Mouse (Mus musculus) MEL-GATA-1-ER (cell line): Measurements from ENCODE around the gene Hint1.
"Not testable (repeated sequence)": the region's sequence is repeated elsewhere in the genome, so short reads cannot be mapped to it uniquely, and the experiment has no call there.

ENCODE experiments used
- DNase-seq: peaks from one replicate; pipeline ENCODE4 v3.0.0-alpha.2; 2012; ENCODE audit warnings: low read depth; ENCODE audit errors: extremely low read depth

The Hint1 gene

GRCm38 (mm10) chr11:54894589-54894988 lies 28.4 kb downstream of the Hint1 start:
- no peak for DNase-seq

GRCm38 (mm10) chr11:54896646-54897045 lies 30.5 kb downstream of the Hint1 start:
- not testable (repeated sequence) for DNase-seq

GRCm38 (mm10) chr11:54897470-54897869 lies 31.3 kb downstream of the Hint1 start:
- DNase-seq, result no peak

- no peak for DNase-seq
Observed at GRCm38 (mm10) chr11:54899657-54900056, 33.5 kb downstream of the Hint1 start.

GRCm38 (mm10) chr11:54902333-54903323 lies 36.4 kb downstream of the Hint1 start, which contains the start of gene Gpx3:
TSS of gene Gpx3 (plus strand) at chr11:54902453.
- no peak for DNase-seq

- DNase-seq, result no peak
Observed at GRCm38 (mm10) chr11:54903339-54903738, 37.2 kb downstream of the Hint1 start.

- DNase-seq, result no peak
Observed at GRCm38 (mm10) chr11:54903940-54904706, 37.9 kb downstream of the Hint1 start.

- DNase-seq, result no peak
Observed at GRCm38 (mm10) chr11:54905086-54905485, 38.9 kb downstream of the Hint1 start.

GRCm38 (mm10) chr11:54905931-54906330 lies 39.7 kb downstream of the Hint1 start:
- no peak for DNase-seq

- no peak for DNase-seq
Observed at GRCm38 (mm10) chr11:54906466-54906865, 40.3 kb downstream of the Hint1 start.

GRCm38 (mm10) chr11:54907259-54907658 lies 41.1 kb downstream of the Hint1 start:
- DNase-seq, result no peak

GRCm38 (mm10) chr11:54909273-54909672 lies 43.1 kb downstream of the Hint1 start:
- no peak for DNase-seq

- no peak for DNase-seq
Observed at GRCm38 (mm10) chr11:54910081-54910665, 44.0 kb downstream of the Hint1 start.

- no peak for DNase-seq
Observed at GRCm38 (mm10) chr11:54911201-54911600, 45.0 kb downstream of the Hint1 start.

GRCm38 (mm10) chr11:54911671-54912502 lies 45.7 kb downstream of the Hint1 start:
- DNase-seq, result no peak

GRCm38 (mm10) chr11:54912503-54913316 lies 46.5 kb downstream of the Hint1 start:
- no peak for DNase-seq

GRCm38 (mm10) chr11:54913841-54914240 lies 47.7 kb downstream of the Hint1 start:
- no peak for DNase-seq

GRCm38 (mm10) chr11:54917461-54917860 lies 51.3 kb downstream of the Hint1 start:
- DNase-seq, result no peak

GRCm38 (mm10) chr11:54918273-54918672 lies 52.1 kb downstream of the Hint1 start:
- no peak for DNase-seq
